Mouse (Mus musculus): ENCODE measurements around the gene Slc4a3. TPM values are rescaled to one million over a fixed set of nuclear protein-coding genes. Genes with fewer than 3 reads are reported as not detected.

The Slc4a3 gene
- polyA plus RNA-seq, 1 experiment from 2014 or later = 15.7 TPM

DNA sequence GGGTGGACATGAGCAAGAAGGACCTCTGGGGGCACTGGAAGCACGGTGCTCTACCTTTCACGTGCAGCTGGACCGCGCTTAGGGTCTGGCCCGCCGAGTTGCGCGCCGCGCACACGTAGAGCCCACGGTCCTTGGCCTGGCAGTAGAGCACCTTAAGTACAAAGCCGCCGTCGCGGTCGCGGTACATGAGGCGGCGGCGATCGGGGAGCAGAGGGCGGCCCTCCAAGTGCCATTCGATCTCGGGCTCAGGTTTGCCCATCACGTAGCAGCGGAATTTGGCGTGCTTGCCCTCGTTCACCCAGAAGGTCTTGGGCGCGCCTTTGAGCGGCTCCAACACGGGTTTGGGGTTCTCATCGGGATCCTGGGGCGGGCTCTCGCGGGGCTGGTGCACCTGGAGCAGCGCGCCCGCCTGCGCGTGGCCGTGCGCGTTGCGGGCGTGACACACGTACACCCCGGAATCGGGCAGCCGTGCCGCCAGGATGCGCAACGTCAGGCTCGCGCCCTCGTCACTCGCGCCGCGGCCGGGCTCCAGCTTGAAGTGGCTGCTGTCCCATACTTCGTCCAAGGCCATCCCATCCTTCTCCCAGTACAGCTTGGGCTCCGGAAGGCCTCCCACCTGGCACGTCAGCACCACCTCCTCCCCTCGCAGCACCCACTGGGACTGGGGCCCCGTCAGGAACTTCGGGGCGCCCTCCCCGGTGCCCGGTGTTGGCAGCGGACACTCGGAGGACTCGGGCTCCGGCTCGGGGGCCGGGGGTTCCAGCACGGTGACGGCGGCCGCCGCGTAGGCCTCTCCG is 40.7 kb upstream of the Slc4a3 start:
- Histone ChIP-seq H3K4me1 (replicated peaks; ENCODE audit: control insufficient read depth, insufficient read depth, low read length) (peaks cover 5% of the 10 kb centered on the region; the same call in 1 of the 2 replicates), H3K9me3 (ENCODE audit: control insufficient read depth, low read length) (no peaks in the 10 kb centered on the region), H3K9ac (ENCODE audit: low read length) (peak overlapping the region; percentile 94), H3K4me3 (ENCODE audit: low read depth, low read length) (peak overlapping the region; percentile 77), H3K27me3 (ENCODE audit: control insufficient read depth, insufficient read depth, low read length) (no peaks in the 10 kb centered on the region), H3K4me2 (ENCODE audit: low read depth, low read length, severe bottlenecking) (peak overlapping the region; percentile 96), H3K36me3 (ENCODE audit: control insufficient read depth, insufficient read depth, low read length) (peaks cover 8% of the 10 kb centered on the region), H3K27ac (ENCODE audit: low read depth, low read length) (peak overlapping the region; percentile 55; the same call in 1 of the 2 replicates)
- peak; percentile 85 for DNase-seq (ENCODE audit: low spot score)
- WGBS = under 1% methylated on average over 83 of the region's 84 CpGs
- ATAC-seq (replicated peaks; ENCODE audit: low FRiP score) = peak; percentile 64

DNA sequence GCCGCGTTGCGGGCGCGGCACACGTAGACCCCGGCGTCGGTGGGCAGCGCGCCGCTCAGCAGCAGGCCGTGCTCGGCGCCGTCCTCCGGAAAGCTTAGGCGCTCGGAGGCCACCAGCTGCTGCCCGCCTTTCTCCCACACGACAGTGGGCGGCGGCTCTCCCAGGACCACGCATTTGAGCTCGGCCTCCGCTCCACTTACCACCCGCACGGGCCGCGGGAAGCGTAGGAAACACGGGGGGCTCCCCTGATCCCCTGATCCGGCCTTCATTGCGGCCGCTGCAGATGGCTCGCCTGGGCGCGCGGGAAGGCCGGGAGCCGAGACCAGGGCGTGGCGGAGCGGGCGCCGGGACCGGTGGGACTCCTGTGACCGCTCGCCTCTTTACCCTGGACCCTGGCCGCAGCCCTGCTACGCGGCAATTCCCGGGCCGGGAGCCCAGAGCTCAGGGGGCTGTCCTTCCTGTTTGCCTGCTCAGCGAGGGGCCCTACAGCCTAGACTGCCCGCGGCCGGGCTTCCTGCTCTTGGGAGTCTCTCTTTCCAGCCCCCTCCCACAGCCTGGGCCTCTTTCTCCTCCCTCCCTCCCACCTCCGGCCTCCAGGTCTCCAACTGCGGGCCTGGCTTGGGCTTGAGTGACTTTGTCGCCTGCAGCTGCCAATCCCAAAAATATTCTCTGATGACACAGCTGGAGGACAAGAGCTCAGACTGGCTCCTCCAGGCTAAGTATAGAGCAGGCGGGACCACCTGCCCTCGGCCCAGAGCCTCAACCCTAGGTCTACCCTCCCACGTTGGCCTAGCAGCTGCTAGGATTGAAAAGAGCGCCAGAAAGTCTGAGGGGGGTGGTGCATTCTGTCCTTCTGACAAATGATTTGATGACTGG is 39.9 kb upstream of the Slc4a3 start, which contains the start of gene Obsl1:
TSS of gene Obsl1 (minus strand) at position 497 of the 876 bp plus-strand sequence.
- peaks cover 5% of the 10 kb centered on the region for H3K36me3 ChIP-seq (ENCODE audit: control insufficient read depth, insufficient read depth, low read length)
- H3K9ac ChIP-seq (ENCODE audit: low read length) = peak within 1 kb of the TSS; percentile 94
- DNase-seq (ENCODE audit: low spot score) (peak; percentile 87), ATAC-seq (replicated peaks; ENCODE audit: low FRiP score) (peak; percentile 82)
- peaks cover 5% of the 10 kb centered on the region; the same call in 1 of the 2 replicates for H3K4me1 ChIP-seq (replicated peaks; ENCODE audit: control insufficient read depth, insufficient read depth, low read length)
- H3K4me3 ChIP-seq (ENCODE audit: low read depth, low read length) = peak within 1 kb of the TSS; percentile 77
- no peaks in the 10 kb centered on the region for H3K27me3 ChIP-seq (ENCODE audit: control insufficient read depth, insufficient read depth, low read length)
- peak within 1 kb of the TSS; percentile 55 for H3K27ac ChIP-seq (ENCODE audit: low read depth, low read length)
- no peaks in the 10 kb centered on the region for H3K9me3 ChIP-seq (ENCODE audit: control insufficient read depth, low read length)
- WGBS = under 1% methylated on average over 63 of the region's 65 CpGs
- peak within 1 kb of the TSS; percentile 96 for H3K4me2 ChIP-seq (ENCODE audit: low read depth, low read length, severe bottlenecking)

DNA sequence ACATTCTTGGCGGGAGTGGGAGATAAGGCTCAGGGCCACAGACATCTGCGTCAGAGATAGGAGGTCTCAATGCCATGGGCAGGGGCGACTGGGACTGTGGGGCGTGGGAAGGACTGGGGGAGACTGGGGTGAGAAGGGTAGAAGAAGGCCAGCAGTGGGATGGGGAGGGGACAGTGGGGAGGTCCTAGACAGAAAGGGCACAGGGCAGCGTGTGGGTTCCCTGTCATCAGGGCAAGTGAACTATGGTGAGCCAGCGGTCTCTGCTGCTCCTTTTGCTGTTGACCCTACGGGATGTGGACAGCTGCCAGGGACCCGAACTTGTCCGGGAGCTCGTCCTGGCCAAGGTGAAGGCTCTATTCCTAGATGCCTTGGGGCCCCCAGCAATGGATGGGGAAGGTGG is 39.1 kb upstream of the Slc4a3 start, which contains the start of gene Inha:
TSS of gene Inha (plus strand) at position 72 of the 400 bp plus-strand sequence.
- Histone ChIP-seq H3K4me3 (ENCODE audit: low read depth, low read length) (peak within 1 kb of the TSS; percentile 77), H3K27me3 (ENCODE audit: control insufficient read depth, insufficient read depth, low read length) (no peaks in the 10 kb centered on the region), H3K9me3 (ENCODE audit: control insufficient read depth, low read length) (no peaks in the 10 kb centered on the region), H3K36me3 (ENCODE audit: control insufficient read depth, insufficient read depth, low read length) (no peaks in the 10 kb centered on the region), H3K27ac (ENCODE audit: low read depth, low read length) (peak within 1 kb of the TSS; percentile 55), H3K4me1 (replicated peaks; ENCODE audit: control insufficient read depth, insufficient read depth, low read length) (peaks cover 5% of the 10 kb centered on the region; the same call in 1 of the 2 replicates), H3K4me2 (ENCODE audit: low read depth, low read length, severe bottlenecking) (peak within 1 kb of the TSS; percentile 96), H3K9ac (ENCODE audit: low read length) (peak within 1 kb of the TSS; percentile 94)
- ATAC-seq (replicated peaks; ENCODE audit: low FRiP score) = no peak
- DNase-seq (ENCODE audit: low spot score) = no peak
- WGBS = 78% methylated on average over 10 of the region's 10 CpGs

DNA sequence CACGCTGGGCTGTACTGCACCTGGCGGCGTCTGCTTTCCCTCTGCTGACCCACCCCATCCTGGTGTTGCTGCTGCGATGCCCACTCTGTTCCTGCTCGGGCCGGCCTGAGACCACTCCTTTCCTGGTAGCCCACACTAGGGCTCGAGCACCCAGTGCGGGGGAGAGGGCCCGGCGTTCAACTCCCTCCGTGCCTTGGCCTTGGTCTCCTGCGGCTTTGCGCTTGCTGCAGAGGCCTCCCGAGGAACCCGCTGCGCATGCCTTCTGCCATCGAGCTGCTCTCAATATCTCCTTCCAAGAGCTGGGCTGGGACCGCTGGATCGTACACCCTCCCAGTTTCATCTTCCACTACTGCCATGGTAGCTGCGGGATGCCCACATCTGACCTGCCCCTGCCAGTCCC is 36.5 kb upstream of the Slc4a3 start:
- no peak overlapping the region for H3K27ac ChIP-seq (ENCODE audit: low read depth, low read length)
- peaks cover 3% of the 10 kb centered on the region; the same call in 1 of the 2 replicates for H3K4me1 ChIP-seq (replicated peaks; ENCODE audit: control insufficient read depth, insufficient read depth, low read length)
- 51% methylated on average over 20 of the region's 20 CpGs for WGBS

DNA sequence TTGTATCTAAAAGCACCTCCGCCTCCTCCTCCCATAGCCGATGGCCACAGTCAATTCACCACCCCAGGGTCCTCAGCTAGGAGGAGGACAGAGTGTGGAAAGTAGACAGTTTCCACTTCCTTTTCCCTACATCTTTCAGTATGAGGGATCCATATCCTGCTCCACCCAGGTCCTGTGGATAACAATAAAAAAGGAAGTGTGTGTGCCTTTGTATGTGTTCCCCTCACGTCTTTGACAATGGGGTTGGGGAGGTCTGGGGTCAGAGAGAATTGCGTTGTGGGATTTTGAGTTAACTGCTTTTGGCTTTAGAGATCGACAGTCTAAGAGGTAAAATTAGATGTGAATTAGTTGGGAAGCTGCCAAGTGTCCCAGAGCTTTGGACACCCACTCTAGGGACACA is 35.9 kb upstream of the Slc4a3 start:
- H3K27ac ChIP-seq (ENCODE audit: low read depth, low read length) = no peak overlapping the region
- H3K4me1 ChIP-seq (replicated peaks; ENCODE audit: control insufficient read depth, insufficient read depth, low read length) = peaks cover 3% of the 10 kb centered on the region; the same call in 1 of the 2 replicates
- no peak overlapping the region for H3K4me3 ChIP-seq (ENCODE audit: low read depth, low read length)
- H3K9ac ChIP-seq (ENCODE audit: low read length) = no peak overlapping the region
- 78% methylated on average over 5 of the region's 5 CpGs for WGBS
- no peaks in the 10 kb centered on the region for H3K9me3 ChIP-seq (ENCODE audit: control insufficient read depth, low read length)
- no peak for ATAC-seq (replicated peaks; ENCODE audit: low FRiP score)
- no peaks in the 10 kb centered on the region for H3K36me3 ChIP-seq (ENCODE audit: control insufficient read depth, insufficient read depth, low read length)
- DNase-seq (ENCODE audit: low spot score) = no peak
- no peak overlapping the region for H3K4me2 ChIP-seq (ENCODE audit: low read depth, low read length, severe bottlenecking)
- H3K27me3 ChIP-seq (ENCODE audit: control insufficient read depth, insufficient read depth, low read length) = no peaks in the 10 kb centered on the region

More for the DNA sequence above, 36.5 kb upstream of the Slc4a3 start:
- Histone ChIP-seq H3K4me3 (ENCODE audit: low read depth, low read length) (no peak overlapping the region), H3K9me3 (ENCODE audit: control insufficient read depth, low read length) (no peaks in the 10 kb centered on the region), H3K9ac (ENCODE audit: low read length) (no peak overlapping the region), H3K27me3 (ENCODE audit: control insufficient read depth, insufficient read depth, low read length) (no peaks in the 10 kb centered on the region), H3K36me3 (ENCODE audit: control insufficient read depth, insufficient read depth, low read length) (no peaks in the 10 kb centered on the region), H3K4me2 (ENCODE audit: low read depth, low read length, severe bottlenecking) (no peak overlapping the region)
- ATAC-seq (replicated peaks; ENCODE audit: low FRiP score) (no peak), DNase-seq (ENCODE audit: low spot score) (no peak)

DNA sequence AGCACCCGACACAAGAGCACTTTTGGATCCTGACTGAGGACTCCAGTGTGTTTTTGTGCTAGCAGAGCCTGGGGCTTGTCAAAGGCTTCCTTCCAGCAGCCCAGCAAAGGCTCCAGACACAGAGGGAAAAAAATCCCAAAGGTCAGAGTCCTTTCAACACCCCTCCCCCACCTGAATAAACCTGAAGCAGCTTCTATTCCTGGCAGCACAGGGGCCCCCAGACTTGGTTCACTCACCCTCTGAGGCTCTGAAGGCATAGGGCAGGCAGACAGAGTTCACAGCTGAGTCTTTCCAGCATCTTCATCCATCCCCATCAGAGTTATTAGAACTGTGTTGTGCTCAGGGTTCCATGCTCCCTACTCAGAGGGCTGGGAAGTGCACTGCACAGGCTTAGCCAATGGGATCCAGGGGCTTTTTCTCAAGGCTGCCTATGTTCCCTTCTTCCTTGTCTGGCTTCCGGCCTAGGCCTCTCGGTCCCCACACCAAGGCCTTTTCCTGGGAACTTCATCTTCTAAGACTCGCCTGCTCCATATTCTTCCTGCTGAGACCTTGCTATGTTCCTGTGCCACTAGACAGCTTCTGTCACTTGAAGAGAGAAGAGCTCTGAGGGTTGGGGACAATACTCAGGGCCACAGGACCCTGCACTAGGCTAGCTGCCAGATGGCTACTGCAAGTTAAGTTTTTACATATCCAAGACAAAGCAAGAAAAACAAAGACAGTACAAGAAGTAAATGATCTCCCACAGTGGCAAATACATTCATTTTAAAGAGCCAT is 34.4 kb upstream of the Slc4a3 start:
- ATAC-seq (replicated peaks; ENCODE audit: low FRiP score) (no peak), DNase-seq (ENCODE audit: low spot score) (no peak)
- 51% methylated on average over 4 of the region's 4 CpGs for WGBS
- Histone ChIP-seq H3K4me1 (replicated peaks; ENCODE audit: control insufficient read depth, insufficient read depth, low read length) (no peaks in the 10 kb centered on the region; the same call in 1 of the 2 replicates), H3K9ac (ENCODE audit: low read length) (no peak overlapping the region), H3K27ac (ENCODE audit: low read depth, low read length) (no peak overlapping the region), H3K4me2 (ENCODE audit: low read depth, low read length, severe bottlenecking) (no peak overlapping the region), H3K4me3 (ENCODE audit: low read depth, low read length) (no peak overlapping the region), H3K36me3 (ENCODE audit: control insufficient read depth, insufficient read depth, low read length) (no peaks in the 10 kb centered on the region), H3K9me3 (ENCODE audit: control insufficient read depth, low read length) (no peaks in the 10 kb centered on the region), H3K27me3 (ENCODE audit: control insufficient read depth, insufficient read depth, low read length) (no peaks in the 10 kb centered on the region)

DNA sequence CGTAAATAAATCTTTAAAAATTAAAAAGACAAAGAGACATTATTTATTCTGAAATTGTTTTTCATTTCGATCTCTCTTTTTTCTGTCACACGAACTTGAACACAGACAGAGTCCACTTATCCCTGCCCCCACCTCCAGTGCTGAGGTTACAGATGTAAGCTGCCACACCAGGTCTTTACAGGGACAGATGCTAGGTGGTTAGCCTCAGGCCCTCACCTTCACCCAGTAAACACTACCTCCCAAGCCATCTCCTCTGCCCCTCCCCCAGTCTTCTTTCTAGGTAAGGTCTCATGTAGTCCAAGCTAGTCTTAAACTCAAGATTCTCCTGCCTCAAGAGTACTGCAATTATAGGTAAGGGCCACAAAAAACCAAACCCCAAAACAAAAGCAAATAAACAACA is 33.5 kb upstream of the Slc4a3 start:
- Histone ChIP-seq H3K4me2 (ENCODE audit: low read depth, low read length, severe bottlenecking) (no peak overlapping the region), H3K27me3 (ENCODE audit: control insufficient read depth, insufficient read depth, low read length) (no peaks in the 10 kb centered on the region), H3K4me3 (ENCODE audit: low read depth, low read length) (no peak overlapping the region), H3K9ac (ENCODE audit: low read length) (no peak overlapping the region), H3K27ac (ENCODE audit: low read depth, low read length) (no peak overlapping the region), H3K4me1 (replicated peaks; ENCODE audit: control insufficient read depth, insufficient read depth, low read length) (no peaks in the 10 kb centered on the region), H3K36me3 (ENCODE audit: control insufficient read depth, insufficient read depth, low read length) (no peaks in the 10 kb centered on the region), H3K9me3 (ENCODE audit: control insufficient read depth, low read length) (no peaks in the 10 kb centered on the region)
- 96% methylated on average over 3 of the region's 3 CpGs for WGBS
- DNase-seq (ENCODE audit: low spot score) = no peak
- no peak for ATAC-seq (replicated peaks; ENCODE audit: low FRiP score)

All from forebrain, embryonic 11.5 days (tissue).